Mouse (Mus musculus) neural tube, embryonic 13.5 days (tissue): Measurements from ENCODE around the gene Large1. TPM values are rescaled to one million over a fixed set of nuclear protein-coding genes. Genes with fewer than 3 reads are reported as not detected.

Experiments
- ATAC-seq: fragments of 200-750 bp; cut with Nextera tagmentation; 2 replicates; pipeline ENCODE4 v1.8.0; 2017; ENCODE audit warnings: low read depth, mild to moderate bottlenecking, moderate TSS enrichment, moderate library complexity
- H3K27ac ChIP-seq: fragments of 300-500 bp; sonication (generic); replicated peaks from 2 replicates; pipeline ENCODE4 v1.5.1; 2015; ENCODE audit warnings: moderate library complexity, mild to moderate bottlenecking, inconsistent platforms
- H3K27me3 ChIP-seq: fragments of 300-500 bp; sonication (generic); 2 replicates; pipeline ENCODE4 v1.6.1; 2015; ENCODE audit warnings: mild to moderate bottlenecking, inconsistent platforms
- H3K36me3 ChIP-seq: fragments of 300-500 bp; sonication (generic); 2 replicates; pipeline ENCODE4 v1.6.1; 2015; ENCODE audit warnings: mild to moderate bottlenecking, inconsistent platforms
- H3K4me1 ChIP-seq: fragments of 300-500 bp; sonication (generic); replicated peaks from 2 replicates; pipeline ENCODE4 v1.6.1; 2015; ENCODE audit warnings: inconsistent platforms
- H3K4me2 ChIP-seq: fragments of 300-500 bp; sonication (generic); 2 replicates; pipeline ENCODE4 v1.6.1; 2015; ENCODE audit warnings: inconsistent platforms, mild to moderate bottlenecking, moderate library complexity
- H3K4me3 ChIP-seq: fragments of 300-500 bp; sonication (generic); 2 replicates; pipeline ENCODE4 v1.5.1; 2015; ENCODE audit warnings: mild to moderate bottlenecking, inconsistent platforms
- H3K9ac ChIP-seq: fragments of 300-500 bp; sonication (generic); 2 replicates; pipeline ENCODE4 v1.6.1; 2015; ENCODE audit warnings: moderate library complexity, mild to moderate bottlenecking, inconsistent platforms
- H3K9me3 ChIP-seq: fragments of 300-500 bp; sonication (generic); 2 replicates; pipeline ENCODE4 v1.6.1; 2016; ENCODE audit warnings: inconsistent platforms
- WGBS: fragments of 180-500 bp; shearing (Covaris S2); methylation state at CpG from one replicate; pipeline ENCODE4 v1.1.7; 2015; 5-methylcytosine and 5-hydroxymethylcytosine counted together
- polyA plus RNA-seq: library from polyadenylated mRNA; unstranded; fragments of >200 nt; fragmentation: Nextera tagmentation; extraction: Ambion mirVana; gene quantifications from 2 replicates; pipeline ENCODE4 v1.2.1, GENCODE M21; 2015

The Large1 gene
- polyA plus RNA-seq, 1 experiment from 2014 or later = 14.2 TPM

GRCm38 (mm10) chr8:73226841-73227240 lies 126.5 kb downstream of the Large1 start:
- ATAC-seq = no peak
- 84% methylated on average over 3 of the region's 3 CpGs for WGBS
- Histone ChIP-seq H3K27ac (no peak overlapping the region), H3K4me1 (no peaks in the 10 kb centered on the region), H3K36me3 (no peaks in the 10 kb centered on the region), H3K9me3 (no peaks in the 10 kb centered on the region), H3K4me2 (no peak overlapping the region), H3K4me3 (no peak overlapping the region), H3K27me3 (no peaks in the 10 kb centered on the region), H3K9ac (no peak overlapping the region)

DNA sequence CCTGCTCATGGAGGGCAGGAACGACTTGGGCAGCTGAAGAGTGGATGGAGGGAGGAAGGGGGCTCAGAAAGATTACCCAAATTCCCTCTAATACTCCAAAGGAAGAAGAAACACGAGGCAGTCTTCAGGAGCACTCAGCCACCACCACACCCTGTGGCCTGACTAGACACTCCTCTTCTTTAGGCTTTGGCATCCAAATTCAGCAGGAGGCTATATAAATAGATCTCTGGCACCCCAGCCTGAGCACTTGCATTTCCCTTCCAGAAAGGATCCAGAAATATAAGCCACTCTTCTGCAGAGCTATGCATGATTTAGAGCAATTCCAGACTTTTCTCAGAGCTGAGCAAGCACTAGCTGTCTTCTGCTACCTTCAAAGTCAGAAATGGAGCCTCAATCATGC lies 127.7 kb downstream of the Large1 start:
- 58% methylated on average over 2 of the region's 2 CpGs for WGBS
- H3K27me3 ChIP-seq = no peaks in the 10 kb centered on the region

DNA sequence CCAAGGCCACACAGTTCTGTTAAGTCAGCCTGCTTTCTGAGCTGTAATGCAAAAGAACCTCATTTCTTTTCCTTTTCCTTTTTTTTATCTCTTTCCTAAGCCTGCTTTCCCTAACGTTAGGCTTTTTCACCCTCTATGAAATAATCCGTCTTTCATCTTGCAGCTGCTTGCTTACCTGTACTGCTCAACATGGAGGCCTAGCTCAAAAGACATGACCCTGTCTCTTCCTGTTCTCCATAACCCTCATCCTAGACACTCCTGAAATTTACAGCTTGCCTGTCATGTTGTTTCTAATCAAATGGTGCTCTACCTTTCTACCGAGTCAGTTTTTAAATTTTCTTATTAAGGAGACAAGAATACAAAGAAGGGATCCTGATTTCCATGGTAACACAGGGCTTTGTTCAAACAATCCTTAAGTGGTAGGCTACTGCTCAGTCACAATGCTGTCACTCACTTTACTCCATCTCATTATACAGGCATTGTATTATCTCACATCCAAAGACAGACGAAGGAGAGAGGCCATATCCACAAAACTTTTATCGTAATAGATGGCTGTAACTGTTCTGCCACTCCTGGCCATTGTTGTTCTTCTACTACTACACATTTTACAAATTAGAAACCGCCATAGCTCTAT lies 134.0 kb downstream of the Large1 start:
- WGBS = 75% methylated on average over 6 of the region's 6 CpGs
- no peak for ATAC-seq
- H3K9me3 ChIP-seq = no peaks in the 10 kb centered on the region
- H3K4me1 ChIP-seq = no peaks in the 10 kb centered on the region
- no peak overlapping the region for H3K4me3 ChIP-seq
- no peak overlapping the region for H3K27ac ChIP-seq
- H3K36me3 ChIP-seq = no peaks in the 10 kb centered on the region
- no peak overlapping the region for H3K4me2 ChIP-seq
- no peak overlapping the region for H3K9ac ChIP-seq
- H3K27me3 ChIP-seq = no peaks in the 10 kb centered on the region

More for the DNA sequence above, 127.7 kb downstream of the Large1 start:
- Histone ChIP-seq H3K4me1 (no peaks in the 10 kb centered on the region), H3K9me3 (no peaks in the 10 kb centered on the region), H3K9ac (no peak overlapping the region), H3K27ac (no peak overlapping the region), H3K4me2 (no peak overlapping the region), H3K4me3 (no peak overlapping the region), H3K36me3 (no peaks in the 10 kb centered on the region)
- ATAC-seq = no peak

- H3K27me3 ChIP-seq = no peaks in the 10 kb centered on the region
- H3K36me3 ChIP-seq = no peaks in the 10 kb centered on the region
- no peaks in the 10 kb centered on the region for H3K9me3 ChIP-seq
- no peaks in the 10 kb centered on the region for H3K4me1 ChIP-seq
- no peak overlapping the region for H3K4me3 ChIP-seq
- no peak overlapping the region for H3K27ac ChIP-seq
- ATAC-seq = no peak
- no peak overlapping the region for H3K4me2 ChIP-seq
- no peak overlapping the region for H3K9ac ChIP-seq
Observed at GRCm38 (mm10) chr8:73206831-73207230, 146.5 kb downstream of the Large1 start.

DNA sequence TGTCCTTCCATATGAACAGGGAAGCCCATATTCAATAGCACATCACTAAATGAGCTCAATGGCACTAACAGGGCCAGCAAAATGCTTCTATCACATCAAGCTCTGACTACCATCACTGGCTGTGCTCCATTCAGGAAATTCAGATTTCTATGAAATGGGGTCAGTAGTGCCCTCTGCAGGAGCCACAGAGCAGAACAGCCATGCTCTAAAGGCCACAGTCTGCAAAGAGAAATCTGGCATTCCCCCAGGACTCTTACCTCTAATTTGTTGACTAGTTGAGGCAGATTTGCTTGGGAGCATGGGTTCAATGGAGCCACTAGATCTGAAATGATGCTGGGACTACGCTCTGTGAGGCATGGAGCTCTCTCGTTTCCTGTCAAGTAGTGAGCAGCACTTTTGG lies 151.5 kb downstream of the Large1 start:
- Histone ChIP-seq H3K27me3 (no peaks in the 10 kb centered on the region), H3K36me3 (no peaks in the 10 kb centered on the region), H3K9ac (no peak overlapping the region), H3K4me1 (no peaks in the 10 kb centered on the region), H3K4me2 (no peak overlapping the region), H3K4me3 (no peak overlapping the region), H3K27ac (no peak overlapping the region), H3K9me3 (no peaks in the 10 kb centered on the region)
- WGBS = 96% methylated on average over 2 of the region's 2 CpGs
- no peak for ATAC-seq

DNA sequence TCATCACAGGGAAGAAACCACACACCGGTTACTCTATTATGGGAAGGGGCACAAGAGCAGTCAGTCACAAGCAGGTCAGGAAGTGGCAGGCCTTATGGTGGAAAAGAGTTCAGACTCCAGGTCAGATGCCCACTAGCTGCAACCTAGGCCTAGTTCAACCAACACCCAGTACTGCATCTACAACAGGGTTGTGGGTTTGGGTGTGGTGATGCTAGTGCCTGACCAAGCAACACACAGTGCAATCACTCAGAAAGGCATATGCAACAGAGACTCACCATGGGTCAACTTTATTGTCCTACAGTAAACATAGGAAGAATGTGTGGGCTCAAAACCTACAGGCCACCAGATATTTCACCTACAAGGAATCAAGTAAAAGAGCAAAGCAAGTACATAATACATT lies 155.6 kb downstream of the Large1 start:
- H3K27me3 ChIP-seq = no peaks in the 10 kb centered on the region
- no peaks in the 10 kb centered on the region for H3K36me3 ChIP-seq
- no peak overlapping the region for H3K4me3 ChIP-seq
- H3K9me3 ChIP-seq = no peaks in the 10 kb centered on the region
- 97% methylated on average over 1 of the region's 1 CpGs for WGBS
- no peak for ATAC-seq
- H3K4me2 ChIP-seq = no peak overlapping the region
- H3K4me1 ChIP-seq = no peaks in the 10 kb centered on the region
- no peak overlapping the region for H3K27ac ChIP-seq
- no peak overlapping the region for H3K9ac ChIP-seq

DNA sequence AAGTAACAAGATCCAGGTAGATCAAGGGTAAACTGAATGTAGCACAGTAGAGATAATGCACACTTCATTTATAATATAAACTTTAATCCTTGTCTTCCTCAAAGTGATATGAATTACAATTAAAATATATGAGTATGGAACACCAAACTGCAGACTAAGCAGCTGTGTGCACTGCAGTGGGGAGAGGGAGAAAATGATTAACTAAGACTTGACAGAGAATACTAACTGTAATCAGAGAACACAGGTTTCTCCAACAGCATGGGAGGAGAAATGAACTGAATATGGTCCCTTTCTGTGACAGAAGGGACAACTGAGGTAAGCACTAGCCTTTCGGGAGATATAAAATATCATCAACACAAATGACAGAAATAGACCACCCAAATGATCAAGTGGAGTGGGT lies 164.7 kb downstream of the Large1 start:
- H3K9ac ChIP-seq = no peak overlapping the region
- no peaks in the 10 kb centered on the region for H3K27me3 ChIP-seq
- no peak for ATAC-seq
- H3K27ac ChIP-seq = no peak overlapping the region
- H3K4me3 ChIP-seq = no peak overlapping the region
- no peaks in the 10 kb centered on the region for H3K36me3 ChIP-seq
- no peak overlapping the region for H3K4me2 ChIP-seq
- no peaks in the 10 kb centered on the region for H3K9me3 ChIP-seq
- H3K4me1 ChIP-seq = no peaks in the 10 kb centered on the region
- 90% methylated on average over 1 of the region's 1 CpGs for WGBS

GRCm38 (mm10) chr8:73187381-73187780 lies 166.0 kb downstream of the Large1 start:
- no peaks in the 10 kb centered on the region for H3K9me3 ChIP-seq
- no peaks in the 10 kb centered on the region for H3K27me3 ChIP-seq
- no peaks in the 10 kb centered on the region for H3K36me3 ChIP-seq
- no peak overlapping the region for H3K9ac ChIP-seq
- H3K27ac ChIP-seq = no peak overlapping the region
- no peaks in the 10 kb centered on the region for H3K4me1 ChIP-seq
- no peak overlapping the region for H3K4me2 ChIP-seq
- WGBS = 92% methylated on average over 1 of the region's 1 CpGs
- ATAC-seq = no peak
- no peak overlapping the region for H3K4me3 ChIP-seq

DNA sequence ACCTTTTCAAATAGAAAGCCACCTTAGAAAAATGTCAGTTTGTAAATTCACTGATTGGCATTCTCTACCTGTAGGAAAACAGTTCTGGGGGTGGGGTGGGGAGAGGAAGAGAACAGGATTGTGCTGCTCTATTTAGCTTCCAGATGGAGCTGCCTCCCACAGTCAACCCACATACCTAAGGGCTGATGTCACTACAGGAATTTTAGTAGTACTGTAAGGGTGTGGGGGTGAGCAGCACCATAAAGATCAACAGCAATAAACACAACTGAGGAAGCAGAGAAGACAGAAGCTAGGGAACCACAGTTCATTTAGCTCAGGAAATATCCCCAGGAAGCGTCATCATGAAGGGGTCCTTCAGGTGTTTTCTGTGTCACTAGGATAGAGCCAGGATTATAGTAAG lies 174.9 kb downstream of the Large1 start:
- Histone ChIP-seq H3K27ac (no peak overlapping the region), H3K9me3 (no peaks in the 10 kb centered on the region), H3K4me1 (no peaks in the 10 kb centered on the region), H3K27me3 (no peaks in the 10 kb centered on the region), H3K4me3 (no peak overlapping the region), H3K9ac (no peak overlapping the region), H3K36me3 (no peaks in the 10 kb centered on the region), H3K4me2 (no peak overlapping the region)
- 66% methylated on average over 1 of the region's 1 CpGs for WGBS
- ATAC-seq = no peak

DNA sequence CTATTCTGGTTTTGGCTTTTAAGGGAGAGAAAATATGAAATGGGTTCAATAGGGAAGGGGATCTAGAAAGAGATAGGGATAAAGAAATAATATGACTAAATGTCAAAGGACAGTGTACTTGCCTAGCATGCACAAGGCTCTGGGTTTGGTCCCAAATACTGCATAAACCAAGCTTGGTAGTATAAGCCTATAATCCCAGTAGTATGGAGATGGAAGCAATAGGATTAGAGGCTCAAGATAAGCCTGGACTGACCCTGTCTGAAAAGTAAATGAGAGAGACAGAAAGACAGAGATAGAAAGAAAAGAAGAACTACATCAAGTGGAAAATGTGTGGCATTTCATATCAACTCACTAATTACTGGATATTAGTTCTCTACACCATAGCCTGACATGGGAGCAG lies 180.7 kb downstream of the Large1 start:
- no peak for ATAC-seq
- H3K9me3 ChIP-seq = no peaks in the 10 kb centered on the region

DNA sequence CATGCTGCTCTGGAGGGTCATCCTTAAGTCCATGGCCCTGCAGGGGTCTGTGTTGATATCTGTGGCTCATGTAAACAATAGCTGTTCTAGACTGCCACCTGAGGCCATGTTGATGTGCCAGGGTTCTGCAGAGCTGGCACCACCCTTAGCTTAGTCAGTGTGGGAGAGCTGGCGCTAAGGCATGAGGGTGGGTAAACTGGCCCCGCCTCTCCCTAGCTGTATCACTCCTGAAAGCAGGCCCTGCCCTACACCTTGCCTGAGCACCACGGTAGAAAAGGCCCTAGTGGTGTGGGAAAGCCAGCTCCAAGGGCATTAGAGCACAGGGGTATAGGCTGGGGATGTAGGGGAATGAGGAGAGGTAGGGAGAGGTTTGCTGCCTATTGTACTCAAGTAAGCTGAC lies 191.3 kb downstream of the Large1 start:
- Histone ChIP-seq H3K9ac (no peak overlapping the region), H3K9me3 (no peaks in the 10 kb centered on the region), H3K27ac (no peak overlapping the region), H3K4me2 (no peak overlapping the region), H3K27me3 (no peaks in the 10 kb centered on the region), H3K36me3 (no peaks in the 10 kb centered on the region), H3K4me3 (no peak overlapping the region), H3K4me1 (no peaks in the 10 kb centered on the region)
- WGBS = 77% methylated on average over 3 of the region's 3 CpGs
- no peak for ATAC-seq

More for the DNA sequence above, 180.7 kb downstream of the Large1 start:
- Histone ChIP-seq H3K4me1 (no peaks in the 10 kb centered on the region), H3K36me3 (no peaks in the 10 kb centered on the region), H3K4me2 (no peak overlapping the region), H3K4me3 (no peak overlapping the region), H3K9ac (no peak overlapping the region), H3K27ac (no peak overlapping the region), H3K27me3 (no peaks in the 10 kb centered on the region)

DNA sequence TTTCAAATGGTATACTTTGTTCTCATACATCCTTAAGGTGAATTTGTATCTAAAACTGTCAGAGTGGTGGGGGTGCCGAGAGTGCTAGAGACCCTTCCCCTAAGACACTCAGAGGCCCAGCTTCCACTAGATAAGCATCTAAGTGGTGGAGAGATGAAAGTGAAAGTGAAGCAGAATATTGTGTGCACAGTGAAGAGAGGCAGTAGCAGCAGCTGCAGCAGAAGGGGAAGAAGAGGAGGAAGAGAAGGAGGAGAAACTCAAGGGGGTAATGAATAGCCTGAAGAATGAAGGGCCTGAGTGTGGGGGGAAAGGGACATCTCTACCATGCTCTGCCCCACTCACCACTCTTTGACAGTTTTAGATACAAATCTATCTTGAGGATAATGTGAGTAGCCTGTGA lies 191.8 kb downstream of the Large1 start:
- no peak overlapping the region for H3K4me2 ChIP-seq
- no peak overlapping the region for H3K4me3 ChIP-seq
- ATAC-seq = no peak
- H3K27me3 ChIP-seq = no peaks in the 10 kb centered on the region
- H3K9me3 ChIP-seq = no peaks in the 10 kb centered on the region
- 79% methylated on average over 1 of the region's 1 CpGs for WGBS
- no peak overlapping the region for H3K27ac ChIP-seq
- H3K4me1 ChIP-seq = no peaks in the 10 kb centered on the region
- no peaks in the 10 kb centered on the region for H3K36me3 ChIP-seq
- no peak overlapping the region for H3K9ac ChIP-seq

GRCm38 (mm10) chr8:73160945-73161344 lies 192.4 kb downstream of the Large1 start:
- Histone ChIP-seq H3K4me1 (no peaks in the 10 kb centered on the region), H3K27me3 (no peaks in the 10 kb centered on the region), H3K4me2 (no peak overlapping the region), H3K9ac (no peak overlapping the region), H3K27ac (no peak overlapping the region), H3K4me3 (no peak overlapping the region), H3K36me3 (no peaks in the 10 kb centered on the region), H3K9me3 (no peaks in the 10 kb centered on the region)
- ATAC-seq = no peak
- 76% methylated on average over 2 of the region's 2 CpGs for WGBS
